Mouse (Mus musculus) liver, embryonic 14.5 days (tissue): Measurements from ENCODE around the gene Deaf1.

Experiments used
- CTCF ChIP-seq: IDR thresholded peaks from 2 replicates; pipeline ENCODE4 v1.5.1; 2016; ENCODE audit warnings: antibody characterized with exemption, low read depth, control low read depth
- EP300 ChIP-seq: IDR thresholded peaks from 2 replicates; pipeline ENCODE4 v1.6.1; 2016; ENCODE audit warnings: antibody characterized with exemption, low read depth

DNA sequence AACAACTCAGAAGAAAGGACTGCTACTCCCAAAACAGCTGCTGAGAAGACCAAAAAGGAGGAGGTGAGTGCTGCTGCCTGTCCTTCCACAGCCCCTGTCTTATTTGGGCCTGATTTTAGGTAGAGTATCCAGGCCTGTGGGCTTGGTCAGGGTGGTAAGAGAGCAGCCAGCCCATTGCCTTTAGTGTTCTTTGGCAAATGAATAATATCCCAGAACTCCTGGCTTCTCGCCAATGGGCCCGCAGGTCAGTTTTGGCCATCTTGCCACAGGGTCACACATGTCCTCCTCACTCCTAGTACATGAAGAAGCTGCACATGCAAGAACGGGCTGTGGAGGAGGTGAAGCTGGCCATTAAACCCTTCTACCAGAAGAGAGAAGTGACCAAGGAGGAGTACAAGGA is 66.0 kb downstream of the Deaf1 start:
- TF ChIP-seq CTCF (no peak), EP300 (no peak)
